Mouse (Mus musculus): ENCODE data around the gene Prcc.
"Not testable (repeated sequence)": the region's sequence is repeated elsewhere in the genome, so short reads cannot be mapped to it uniquely, and the experiment has no call there.

Gene Prcc

DNA sequence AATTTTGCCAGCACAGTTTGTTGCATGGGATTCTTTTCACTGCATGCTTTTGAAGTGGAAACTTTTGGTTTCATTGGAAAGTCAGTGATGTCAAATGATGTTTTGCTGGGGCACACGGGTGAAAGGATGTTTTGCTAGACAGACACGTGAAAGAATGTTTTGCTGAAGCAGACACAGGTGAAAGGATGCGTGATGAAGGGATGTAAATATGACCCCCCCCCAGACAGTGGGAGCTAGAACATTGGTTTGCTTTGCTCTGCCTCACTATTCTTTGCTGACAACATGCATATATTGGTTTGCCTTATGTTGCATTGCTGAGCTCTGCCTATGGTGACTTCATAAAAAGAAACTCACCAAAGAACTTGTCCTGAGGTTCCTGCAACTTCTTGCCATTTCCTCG lies 40.4 kb downstream of the Prcc start:
- DNase-seq (ENCODE audit: low spot score) = no peak

DNA sequence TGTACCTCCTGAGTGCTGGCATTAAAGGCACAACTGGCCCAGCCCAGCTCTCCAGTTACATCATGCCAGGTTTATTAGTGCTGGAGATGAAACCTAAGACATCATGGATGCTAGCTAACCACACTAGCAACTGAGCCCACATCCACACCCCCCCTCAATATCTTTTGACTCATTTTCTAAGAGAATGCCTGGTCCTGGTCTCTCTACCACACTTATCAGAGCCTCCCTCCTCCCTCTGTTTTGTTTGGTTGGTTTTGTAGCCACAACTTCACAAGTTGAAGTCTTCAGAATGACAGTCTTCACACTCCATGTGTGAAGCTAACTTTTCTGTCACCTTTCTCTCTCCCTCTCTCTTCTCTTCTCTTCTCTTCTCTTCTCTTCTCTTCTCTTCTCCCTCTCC lies 44.5 kb downstream of the Prcc start:
- no peak for DNase-seq (ENCODE audit: low spot score)

DNA sequence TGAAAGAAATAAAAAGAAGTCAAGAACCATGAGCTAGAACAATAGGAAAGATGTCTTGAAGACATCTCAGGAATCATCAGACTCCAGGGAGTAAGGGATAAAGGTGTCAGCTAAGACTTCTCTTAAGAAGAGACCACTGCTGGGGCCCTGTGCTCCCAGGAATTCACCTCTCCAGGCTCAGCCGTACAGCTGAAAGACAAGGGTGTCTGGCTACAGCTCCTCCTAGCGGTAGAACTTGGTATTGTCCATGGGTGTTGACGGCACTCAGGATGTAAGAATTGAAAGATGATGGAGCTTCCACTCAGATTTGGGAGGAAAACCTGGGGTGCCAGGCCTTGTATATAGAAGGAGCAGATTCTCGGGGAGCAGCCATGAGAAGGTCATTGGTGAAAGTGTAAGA lies 46.8 kb downstream of the Prcc start:
- DNase-seq (ENCODE audit: low spot score) = peak; percentile 85

DNA sequence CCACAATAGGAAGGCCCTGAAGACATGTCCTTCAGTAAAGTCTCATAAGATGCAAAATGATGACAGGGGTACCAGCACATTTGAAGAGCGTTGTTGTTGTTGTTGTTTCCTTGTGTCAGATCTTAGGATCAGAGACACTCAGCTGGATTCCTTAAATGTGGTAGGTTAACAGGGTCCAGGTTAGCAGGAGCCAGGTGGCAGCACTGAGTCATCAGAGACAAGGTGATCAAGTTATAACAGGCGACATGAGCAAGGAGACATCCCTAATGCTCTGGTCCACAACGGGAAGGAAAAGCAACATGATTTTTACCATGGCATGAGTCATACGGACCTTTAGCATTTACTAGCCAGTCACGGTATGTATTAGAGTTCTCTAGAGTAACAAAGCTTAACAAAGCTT lies 51.9 kb downstream of the Prcc start:
- DNase-seq (ENCODE audit: low spot score) = no peak

DNA sequence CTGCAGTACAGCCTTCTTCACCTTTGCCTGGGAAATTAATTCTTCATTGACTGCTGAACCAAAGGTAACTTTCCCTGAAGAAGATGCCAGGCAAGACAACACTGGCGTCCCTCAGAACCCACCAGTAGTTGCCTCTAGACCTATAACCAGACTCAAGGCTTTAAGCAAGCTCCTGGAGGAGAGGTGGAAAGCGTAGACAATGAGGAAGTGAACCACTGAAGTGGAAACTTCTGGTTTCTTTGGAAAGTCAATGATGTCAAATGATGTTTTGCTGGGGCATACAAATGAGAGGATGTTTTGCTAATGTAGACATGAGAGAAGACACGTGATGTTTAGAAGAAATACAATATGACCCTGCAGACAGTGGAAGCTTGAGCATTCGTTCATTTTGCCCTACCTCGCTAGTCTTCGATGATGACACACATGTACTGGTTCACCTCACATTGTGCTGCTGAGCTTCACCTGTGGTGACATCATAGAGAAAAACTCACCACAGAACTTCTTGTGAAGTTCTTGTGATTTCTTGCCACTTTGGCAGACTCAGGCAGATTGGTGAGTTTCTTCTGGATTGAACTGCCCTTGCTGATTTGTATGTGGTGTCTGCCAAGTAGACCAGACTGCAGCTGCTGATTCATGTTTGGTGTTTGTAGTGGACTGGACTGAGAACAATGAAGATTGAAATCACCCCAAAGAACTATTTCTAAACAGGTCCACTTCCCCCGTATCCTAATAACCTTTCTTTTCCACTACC lies 53.1 kb downstream of the Prcc start:
- DNase-seq (ENCODE audit: low spot score) = no peak

DNA sequence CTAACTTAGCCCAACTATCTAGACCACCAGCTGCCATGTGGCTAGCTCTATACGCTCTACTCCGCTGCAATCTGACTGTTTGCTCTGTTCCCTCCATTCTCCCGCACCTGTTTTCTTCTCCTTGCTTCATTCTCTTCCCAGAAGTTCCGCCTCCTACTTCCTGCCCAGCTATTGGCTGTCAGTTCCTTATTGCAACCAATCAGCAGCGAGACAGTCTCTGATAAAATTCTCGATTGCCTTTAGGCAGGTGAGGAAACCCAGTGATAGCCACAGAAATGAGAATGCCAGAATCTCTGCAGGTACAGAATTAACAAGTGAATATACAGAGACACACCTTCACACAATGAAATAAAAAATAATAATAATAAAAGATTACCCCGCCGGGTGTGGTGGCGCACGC lies 56.4 kb downstream of the Prcc start:
- DNase-seq (ENCODE audit: low spot score) = no peak

DNA sequence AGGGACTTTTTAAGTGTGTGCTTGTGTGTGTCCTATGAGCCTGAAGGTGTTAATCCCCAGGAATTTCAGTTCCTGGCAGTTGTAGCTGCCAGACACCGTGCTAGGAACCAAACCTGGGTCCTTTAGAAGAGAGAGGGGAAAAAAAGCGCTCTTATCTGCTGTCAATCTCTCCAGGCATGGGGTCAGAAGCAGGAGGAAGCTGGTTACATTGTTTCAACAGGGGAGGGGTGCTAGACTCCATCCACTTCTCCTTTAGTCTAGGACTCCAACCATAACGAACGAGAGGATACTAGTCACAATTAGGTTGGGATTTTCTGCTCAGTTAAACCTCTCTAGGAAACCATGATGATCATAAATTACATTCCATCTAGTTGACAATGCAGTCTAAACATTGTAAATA lies 57.0 kb downstream of the Prcc start:
- no peak for DNase-seq (ENCODE audit: low spot score)

DNA sequence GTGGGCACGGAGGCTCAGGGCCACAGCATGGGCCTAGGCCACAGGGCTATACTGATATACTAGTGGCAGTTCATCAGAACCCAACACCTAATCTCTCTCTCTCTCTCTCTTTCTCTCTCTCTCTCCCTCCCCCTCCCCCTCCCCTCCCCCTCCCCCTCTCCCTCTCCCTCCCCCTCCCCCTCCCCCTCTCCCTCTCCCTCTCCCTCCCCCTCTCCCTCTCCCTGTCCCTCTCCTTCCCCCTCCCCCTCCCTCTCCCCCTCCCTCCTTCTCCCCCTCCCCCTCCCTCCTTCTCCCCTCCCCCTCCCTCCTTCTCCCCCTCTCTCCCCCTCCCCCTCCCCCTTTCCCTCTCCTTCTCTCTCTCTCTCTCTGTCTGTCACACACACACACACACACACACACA lies 61.2 kb downstream of the Prcc start, which contains the start of gene Pear1:
Gene Pear1 (minus strand): TSS at position 101 of the 400 bp plus-strand sequence.
- DNase-seq (ENCODE audit: low spot score) = not testable (repeated sequence)

DNA sequence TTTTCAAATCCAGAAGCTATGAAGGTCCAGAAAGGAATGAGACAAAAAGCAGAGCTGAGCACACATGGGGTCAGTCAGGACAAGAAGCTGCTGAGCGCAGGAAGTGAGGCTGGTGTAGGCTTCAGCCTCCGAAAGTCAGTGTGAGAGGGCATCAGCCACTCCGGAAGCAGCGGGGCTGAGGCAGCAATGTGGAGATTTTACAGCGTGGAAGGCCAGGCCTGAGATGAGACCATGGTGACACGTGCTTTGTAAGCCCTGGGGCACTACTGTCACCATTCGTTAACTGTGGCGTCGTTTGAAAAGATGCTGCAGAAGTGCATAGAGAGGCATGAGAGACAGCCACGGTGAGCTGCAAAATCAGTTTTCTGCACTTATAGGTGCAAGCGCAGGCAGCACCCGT lies 67.2 kb downstream of the Prcc start:
- no peak for DNase-seq (ENCODE audit: low spot score)

DNA sequence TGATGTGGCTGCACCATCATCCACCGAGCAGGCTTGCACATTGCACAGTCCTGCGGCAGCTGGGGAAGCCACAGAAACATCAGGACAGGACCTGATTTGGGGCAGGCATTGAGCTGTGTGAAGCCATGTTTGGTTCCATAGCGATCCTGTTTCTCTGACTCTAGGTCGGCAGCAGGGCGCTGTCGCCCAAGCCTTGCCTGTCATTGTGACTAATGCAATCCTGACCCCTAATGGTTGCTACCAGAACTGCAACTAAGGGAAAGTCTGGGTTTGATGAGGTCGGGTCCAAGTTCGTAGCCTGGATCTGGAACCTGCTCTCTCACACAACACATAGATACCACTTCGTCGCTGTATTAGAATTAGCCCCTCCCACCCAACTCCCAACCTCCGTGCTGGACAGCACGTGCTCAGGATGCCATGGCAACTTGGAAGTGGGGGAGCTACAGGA lies 68.7 kb downstream of the Prcc start:
- peak; percentile 80 for DNase-seq (ENCODE audit: low spot score)

DNA sequence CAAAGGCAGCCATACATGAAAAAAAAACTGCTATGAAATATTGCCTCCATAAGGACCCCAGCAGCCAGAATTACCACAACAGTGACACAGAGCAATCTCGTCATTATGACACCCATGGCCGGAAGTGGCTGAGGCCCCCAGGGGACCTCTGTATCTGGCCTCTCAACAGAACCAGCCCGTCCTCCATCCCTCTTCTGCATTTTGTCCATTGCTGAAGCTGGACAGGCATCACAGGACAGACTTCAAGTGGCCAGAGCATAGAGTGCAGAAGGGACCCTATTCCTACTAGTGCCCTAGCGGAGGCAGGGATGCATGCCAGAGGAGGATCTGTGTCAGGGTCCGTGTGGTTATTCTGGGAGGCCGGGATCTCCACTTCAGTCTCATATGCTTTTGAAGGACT lies 69.2 kb downstream of the Prcc start:
- DNase-seq (ENCODE audit: low spot score) = no peak

DNA sequence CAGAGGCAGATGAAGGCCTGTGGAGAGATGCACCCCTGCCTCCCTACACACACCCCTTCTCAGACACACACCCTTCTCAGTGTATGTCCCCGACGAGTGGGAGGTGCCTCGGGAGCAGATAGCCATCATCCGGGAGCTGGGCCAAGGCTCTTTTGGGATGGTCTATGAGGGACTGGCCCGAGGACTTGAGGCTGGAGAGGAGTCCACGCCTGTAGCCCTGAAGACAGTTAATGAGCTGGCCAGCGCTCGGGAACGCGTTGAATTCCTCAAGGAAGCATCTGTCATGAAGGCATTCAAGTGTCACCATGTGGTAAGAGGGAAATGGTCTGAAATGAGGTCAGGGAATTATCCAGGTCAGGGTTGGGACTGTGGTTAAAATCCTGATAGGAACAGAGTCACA lies 72.5 kb downstream of the Prcc start:
- DNase-seq (ENCODE audit: low spot score) = peak; percentile 50

DNA sequence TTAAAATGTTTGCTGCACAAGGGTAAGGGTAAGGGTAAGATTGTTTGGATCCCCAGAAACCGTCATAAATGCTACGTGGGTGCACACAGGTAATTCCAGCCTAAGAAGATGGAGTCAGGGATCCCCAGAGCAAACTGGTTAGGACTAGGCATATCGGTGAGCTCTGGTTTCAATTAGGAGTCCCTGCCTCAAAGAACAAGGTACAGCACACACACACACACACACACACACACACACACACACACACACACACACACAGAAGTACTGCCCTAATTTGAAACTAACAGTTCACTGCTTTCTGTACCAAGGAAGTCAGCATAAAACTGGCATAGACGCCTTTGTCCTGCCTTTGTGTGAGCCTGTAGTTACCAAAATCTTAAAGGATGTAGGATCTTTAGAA lies 73.0 kb downstream of the Prcc start:
- no peak for DNase-seq (ENCODE audit: low spot score)

DNA sequence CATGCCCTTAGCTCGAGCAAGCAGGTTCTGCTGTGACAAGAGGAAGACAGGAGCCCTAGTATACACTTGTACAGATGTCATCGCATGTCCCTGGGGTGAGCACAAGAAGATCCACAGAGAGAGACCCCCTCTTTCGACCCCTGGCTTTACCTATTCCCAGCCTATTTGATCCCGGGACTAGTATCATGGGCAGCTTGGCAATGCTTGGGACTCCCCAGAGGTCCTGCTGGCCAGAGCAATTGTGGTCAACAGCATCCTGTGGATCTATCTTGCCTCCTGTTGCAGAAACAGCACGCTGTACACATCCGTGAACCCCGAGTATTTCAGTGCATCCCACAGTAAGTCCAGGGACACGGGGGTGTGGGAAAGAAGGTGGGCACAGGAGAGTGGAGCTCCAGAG lies 74.1 kb downstream of the Prcc start:
- DNase-seq (ENCODE audit: low spot score) = no peak

DNA sequence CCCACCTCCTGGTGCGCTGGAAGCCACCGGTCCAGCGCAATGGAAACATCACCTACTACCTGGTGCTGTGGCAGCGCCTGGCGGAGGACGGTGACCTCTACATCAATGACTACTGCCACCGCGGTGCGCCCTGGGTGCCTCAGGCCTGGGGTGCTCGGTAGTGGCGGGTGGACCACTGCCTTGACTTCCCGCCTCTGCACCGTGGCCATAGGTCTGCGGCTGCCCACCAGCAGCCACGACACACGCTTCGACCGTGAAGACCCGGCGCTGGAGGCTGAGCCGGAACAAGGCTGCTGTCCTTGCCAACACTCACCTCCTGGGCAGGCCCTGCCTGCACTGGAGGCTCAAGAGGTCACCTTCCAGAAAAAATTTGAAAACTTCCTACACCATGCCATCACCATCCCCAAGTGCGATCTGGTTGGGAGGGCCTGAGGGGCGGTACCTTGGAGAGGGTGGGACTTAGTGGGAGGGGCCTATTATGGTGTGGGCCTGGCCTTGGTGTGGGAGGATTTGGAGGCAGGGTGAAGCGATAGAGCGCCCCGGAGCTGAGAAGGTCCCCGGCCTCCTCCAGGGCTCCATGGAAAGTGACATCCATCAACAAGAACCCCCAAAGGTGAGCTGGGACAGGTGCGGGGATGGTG lies 76.0 kb downstream of the Prcc start:
- no peak for DNase-seq (ENCODE audit: low spot score)

Data from urinary bladder, postnatal 14 days (tissue).